In the genomic region with DNA sequence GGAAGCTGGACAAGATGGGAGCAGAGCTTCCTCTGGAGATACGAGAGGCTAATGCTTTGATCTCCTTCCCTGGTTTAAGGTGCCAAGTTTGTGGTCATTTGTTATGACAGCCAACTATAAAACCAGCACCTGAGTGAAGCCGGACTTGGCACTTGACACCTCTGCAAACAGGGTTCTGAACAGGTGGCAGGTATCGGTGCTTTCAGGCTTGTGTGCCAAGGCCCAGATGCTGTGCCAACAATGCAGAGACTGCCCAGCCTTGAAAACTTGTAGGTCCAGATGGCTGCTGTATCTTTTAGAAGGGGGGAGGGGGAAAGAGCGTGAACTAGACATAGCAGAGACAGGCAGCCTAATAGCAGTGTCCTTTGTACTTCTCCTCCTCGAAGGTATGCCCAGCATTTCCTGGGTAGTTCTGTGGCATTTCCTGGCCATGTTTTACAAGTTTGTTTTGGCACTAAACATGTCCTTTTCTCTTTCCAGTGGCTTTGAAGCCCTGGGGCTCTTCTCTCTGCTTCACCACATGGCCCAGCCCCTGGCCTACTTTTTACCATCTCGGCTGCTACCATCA, we compare ENCODE assay signal across 13 mouse cellular contexts.
A peak's percentile ranks its signal among the peaks of the same experiment; 100 is the strongest.
DNase-seq lines count a peak whose midpoint lies in the region; ATAC-seq and TF ChIP-seq lines count a peak whose summit lies in the region.
"Had no signal": no experiment of that assay in that cellular context is flagged by ENCODE, and none has a peak within 500 bp of the region (broad histone marks: within the 10 kb centered on the region; RNA-seq: fewer than 3 reads in every experiment).

No protein-coding gene starts in this region.

- H3K27me3 ChIP-seq in kidney, adult 2 months (replicated peaks; ENCODE audit: control insufficient read depth, insufficient read depth, low read length): no peaks in the 10 kb centered on the region
- no peaks in the 10 kb centered on the region for H3K27me3 ChIP-seq in kidney, embryonic 14.5 days (ENCODE audit: control insufficient read depth, insufficient read depth, low read length)
- H3K27me3 ChIP-seq: embryonic facial prominence, embryonic 12.5 days; hindbrain, embryonic 13.5 days; limb, embryonic 15.5 days had no signal

- H3K9ac ChIP-seq in kidney, embryonic 14.5 days (ENCODE audit: low read depth, low read length): no peak overlapping the region
- H3K9ac ChIP-seq: embryonic facial prominence, embryonic 12.5 days; hindbrain, embryonic 13.5 days; limb, embryonic 15.5 days had no signal

- TF ChIP-seq CTCF in kidney, adult 2 months (conservative IDR thresholded peaks at IDR 0.05; ENCODE audit: insufficient read depth, insufficient read length, low read depth, low read length): no peak

- no peak for ATAC-seq in kidney, embryonic 14.5 days (ENCODE audit: low FRiP score, low TSS enrichment)
- ATAC-seq: activated CD4-positive, CD25-positive, alpha-beta regulatory T cell, adult 4 months had no signal

- peak; percentile 69 for DNase-seq in kidney, adult 2 months
- DNase-seq in Muller cell, postnatal 12 days (ENCODE audit: inconsistent ontology term): peak; percentile 92
- peak; percentile 88 for DNase-seq in cerebellum, adult 11 months
- peak; percentile 7 for DNase-seq in fibroblast of lung, adult 2 months (ENCODE audit: low read depth)
- no peak for DNase-seq in layer of hippocampus, adult 18-20 months (ENCODE audit: low spot score in 2 of 2)
- DNase-seq in spleen, postnatal 36 days (ENCODE audit: low spot score in 2 of 2): no peak
- DNase-seq: layer of hippocampus, postnatal 36 days; thymus, adult 2 months had no signal

- WGBS in kidney, adult 2 months: 29% methylated on average over 6 of the region's 6 CpGs
- WGBS in kidney, embryonic 14.5 days: 76% methylated on average over 6 of the region's 6 CpGs

- peaks cover 3% of the 10 kb centered on the region; the same call in 1 of the 2 replicates for H3K9me3 ChIP-seq in kidney, embryonic 14.5 days (ENCODE audit: control insufficient read depth, low read length)
- H3K9me3 ChIP-seq: embryonic facial prominence, embryonic 12.5 days; hindbrain, embryonic 13.5 days; limb, embryonic 15.5 days had no signal

- H3K27ac ChIP-seq in kidney, adult 2 months (ENCODE audit: insufficient read depth, low read depth, low read length): no peak overlapping the region
- H3K27ac ChIP-seq in kidney, embryonic 14.5 days (ENCODE audit: low read depth, low read length): no peak overlapping the region
- H3K27ac ChIP-seq: embryonic facial prominence, embryonic 12.5 days; hindbrain, embryonic 13.5 days; limb, embryonic 15.5 days had no signal

- H3K4me2 ChIP-seq in kidney, embryonic 14.5 days (replicated peaks; ENCODE audit: low read depth, low read length): no peak overlapping the region
- H3K4me2 ChIP-seq: embryonic facial prominence, embryonic 12.5 days; hindbrain, embryonic 13.5 days; limb, embryonic 15.5 days had no signal

- H3K4me1 ChIP-seq in kidney, adult 2 months (ENCODE audit: control insufficient read depth, insufficient read depth, low read length): peaks cover 10% of the 10 kb centered on the region; the same call in 1 of the 2 replicates
- H3K4me1 ChIP-seq in kidney, embryonic 14.5 days (ENCODE audit: control insufficient read depth, insufficient read depth, low read length): no peaks in the 10 kb centered on the region
- H3K4me1 ChIP-seq: embryonic facial prominence, embryonic 12.5 days; hindbrain, embryonic 13.5 days had no signal

- no peak overlapping the region for H3K4me3 ChIP-seq in kidney, adult 2 months (ENCODE audit: insufficient read depth, low read depth, low read length)
- no peak overlapping the region for H3K4me3 ChIP-seq in kidney, embryonic 14.5 days (ENCODE audit: low read length)
- H3K4me3 ChIP-seq: embryonic facial prominence, embryonic 12.5 days; hindbrain, embryonic 13.5 days; limb, embryonic 15.5 days had no signal

- no peak for TF ChIP-seq POLR2A in kidney, adult 2 months (IDR thresholded peaks at IDR 0.05; ENCODE audit: low read depth, low read length)

- no peaks in the 10 kb centered on the region for H3K36me3 ChIP-seq in kidney, adult 2 months (ENCODE audit: control insufficient read depth, insufficient read depth, low read length)
- no peaks in the 10 kb centered on the region for H3K36me3 ChIP-seq in kidney, embryonic 14.5 days (ENCODE audit: control insufficient read depth, insufficient read depth, low read length)
- H3K36me3 ChIP-seq: embryonic facial prominence, embryonic 12.5 days; hindbrain, embryonic 13.5 days; limb, embryonic 15.5 days had no signal

Comparison
In these comparisons a context has a peak if more than half of its experiments do, and no peak if none do; other contexts are left out.
1. DNase-seq: peak in kidney, adult 2 months (single experiment), Muller cell, postnatal 12 days (single experiment), cerebellum, adult 11 months (single experiment) and fibroblast of lung, adult 2 months (single experiment); none in layer of hippocampus, adult 18-20 months (0 of 2) and spleen, postnatal 36 days (0 of 2).